Mouse (Mus musculus) kidney, adult 2 months (tissue): ENCODE results near the gene Ppfia3.

Source experiments
- CTCF ChIP-seq: fragments of 200-500 bp; conservative IDR thresholded peaks from 2 replicates; pipeline ENCODE4 v1.5.1; 2011; ENCODE audit warnings: low read depth, mild to moderate bottlenecking, control low read depth, low read length, moderate library complexity, mixed read lengths; ENCODE audit not compliant: insufficient read depth, insufficient read length
- POLR2A ChIP-seq: fragments of 200-500 bp; IDR thresholded peaks from one replicate; pipeline ENCODE4 v1.6.1; 2011; ENCODE audit warnings: low read depth, low read length, control low read depth

DNA sequence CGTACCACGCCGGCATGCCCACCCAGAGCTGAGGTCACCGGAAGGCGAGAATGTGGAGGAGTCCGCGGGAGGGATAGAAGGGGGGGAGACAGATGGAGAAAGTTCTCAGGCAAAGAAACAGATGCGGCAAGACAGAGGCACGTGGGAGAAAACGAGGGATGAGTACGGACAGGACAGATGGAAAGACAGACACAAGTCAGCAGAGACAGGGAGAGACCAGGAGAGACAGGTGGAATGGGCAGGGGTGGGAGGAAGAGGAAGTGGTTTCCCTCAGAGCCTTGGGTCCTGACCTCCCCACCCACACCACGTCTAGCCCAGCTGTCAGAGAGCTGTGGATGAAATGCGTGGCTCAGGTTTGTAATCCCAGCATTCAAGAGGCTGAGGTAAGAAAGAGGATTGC is 19.9 kb downstream of the Ppfia3 start:
- no peak for TF ChIP-seq POLR2A
- TF ChIP-seq CTCF, result no peak
